Mouse (Mus musculus): ENCODE measurements at regions not wholly inside any gene's neighbourhood (a gene's known extent, or its start where the extent isn't known, plus 50 kb on each side); places are given as distances from the start of the nearest gene placed in this dataset.

DNA sequence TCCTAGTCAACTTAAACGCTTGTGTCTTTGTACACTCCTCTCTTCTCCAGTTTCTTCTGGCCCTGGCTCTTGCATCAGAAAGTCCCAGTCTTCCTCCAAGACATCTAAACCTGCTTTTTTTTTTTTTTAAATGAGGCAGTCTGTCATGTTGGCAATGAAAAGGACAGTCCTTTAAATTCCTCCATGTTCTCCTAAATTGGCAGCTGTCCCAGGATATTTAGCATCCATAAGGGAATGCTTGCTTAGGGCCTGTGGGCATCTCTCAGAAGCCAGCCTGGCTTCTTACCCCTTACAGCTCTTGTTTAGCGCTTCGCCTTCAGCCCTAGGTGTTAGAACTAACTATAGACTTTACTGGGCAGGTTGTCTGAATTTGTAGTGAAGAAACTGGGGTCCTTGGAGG lies 311.2 kb downstream of the Eipr1 start:
- no peak for TF ChIP-seq POLR2A (IDR thresholded peaks at IDR 0.05; ENCODE audit: insufficient read length, low read depth)
- no peak for TF ChIP-seq REST (IDR thresholded peaks at IDR 0.05; ENCODE audit: insufficient read depth, insufficient read length)
- no peak for TF ChIP-seq CEBPB (IDR thresholded peaks at IDR 0.05; ENCODE audit: insufficient read depth, poor library complexity, severe bottlenecking)
- no peak for TF ChIP-seq POLR2AphosphoS2 (IDR thresholded peaks at IDR 0.05; ENCODE audit: insufficient read length, low read depth)
- no peak for TF ChIP-seq MAX (IDR thresholded peaks at IDR 0.05; ENCODE audit: low read depth)
- TF ChIP-seq SRF (IDR thresholded peaks at IDR 0.05; ENCODE audit: control insufficient read depth, insufficient read length, low read depth): no peak
- no peak for TF ChIP-seq USF1 (IDR thresholded peaks at IDR 0.05; ENCODE audit: low read depth)
- TF ChIP-seq MYOD1 (IDR thresholded peaks at IDR 0.05; ENCODE audit: control insufficient read depth in 1 of 3, insufficient read length in 2 of 3, low read depth in 2 of 3): no peak
- TF ChIP-seq TCF12 (IDR thresholded peaks at IDR 0.05; ENCODE audit: insufficient read depth, poor library complexity, severe bottlenecking): no peak
- TF ChIP-seq TCF3 (IDR thresholded peaks at IDR 0.05; ENCODE audit: insufficient read length, low read depth): no peak
- TF ChIP-seq E2F4 (IDR thresholded peaks at IDR 0.05; ENCODE audit: insufficient read depth): no peak
